Mouse (Mus musculus) right cerebral cortex, adult 18-20 months (tissue): ENCODE measurements around the gene Usf1.
A peak's percentile ranks its signal among the peaks of the same experiment; 100 is the strongest.

Source experiments
- DNase-seq: peaks from one replicate; pipeline ENCODE4 v3.0.0; 2022; ENCODE audit warnings: mixed read lengths

The Usf1 gene

DNA sequence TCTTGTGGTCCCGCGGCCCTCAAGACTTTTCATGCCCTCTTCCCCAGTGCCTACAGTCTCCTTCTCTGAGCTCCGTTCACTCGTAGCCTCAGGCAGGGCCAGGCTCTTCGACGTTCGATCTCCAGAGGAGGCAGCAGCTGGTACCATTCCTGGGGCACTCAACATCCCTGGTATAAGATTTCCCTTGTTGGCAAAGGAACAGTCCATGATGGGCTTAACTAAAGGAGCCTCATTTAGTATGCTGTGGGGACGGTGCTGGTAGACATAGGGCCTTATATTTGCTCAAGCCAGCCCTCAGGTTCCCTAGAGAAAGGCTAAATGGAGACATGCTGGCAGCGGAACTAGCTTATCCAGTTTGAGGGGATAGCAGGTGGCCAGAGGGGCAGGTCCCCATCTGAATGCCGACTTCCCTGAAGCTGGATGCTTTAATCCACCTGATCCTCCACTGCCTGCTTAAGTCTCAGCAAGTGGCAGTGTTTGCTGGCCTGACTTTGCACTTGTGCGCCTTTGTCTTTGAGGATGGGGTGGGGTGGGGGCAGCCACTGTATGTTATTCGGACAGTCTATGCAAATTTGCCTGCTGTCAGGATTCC lies 8.3 kb downstream of the Usf1 start:
- DNase-seq = no peak

- no peak for DNase-seq
These were observed 8.8 kb downstream of the Usf1 start for GRCm38 (mm10) chr1:171419905-171420304.

DNA sequence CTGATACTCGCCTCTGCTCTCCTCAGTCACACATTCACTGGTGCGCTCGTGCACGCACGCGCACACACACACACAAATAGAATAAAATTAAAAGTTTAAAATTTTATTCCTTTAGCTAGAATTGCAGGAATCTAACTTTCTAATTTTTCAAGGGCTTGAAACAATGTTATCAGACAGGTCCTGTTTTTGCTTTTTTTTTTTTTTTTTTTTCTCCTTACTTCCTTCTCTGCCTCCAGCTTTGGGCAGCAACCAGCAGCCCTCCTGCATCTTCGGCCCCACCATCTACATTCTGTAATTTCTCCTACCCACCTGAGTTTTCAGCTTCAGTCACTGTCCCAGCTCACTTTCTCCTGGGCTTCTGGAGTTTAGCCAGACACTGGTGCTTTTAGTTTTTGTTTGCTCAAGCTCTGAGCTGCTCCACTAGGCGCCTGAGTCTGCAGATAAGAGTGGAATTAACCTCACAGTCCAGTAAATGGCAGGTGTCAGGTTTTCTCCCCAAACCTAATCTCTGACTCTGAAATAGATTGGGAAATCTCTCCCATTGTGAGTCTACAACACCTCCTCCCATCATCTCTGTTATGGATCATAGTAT lies 11.5 kb downstream of the Usf1 start:
- DNase-seq = no peak

DNA sequence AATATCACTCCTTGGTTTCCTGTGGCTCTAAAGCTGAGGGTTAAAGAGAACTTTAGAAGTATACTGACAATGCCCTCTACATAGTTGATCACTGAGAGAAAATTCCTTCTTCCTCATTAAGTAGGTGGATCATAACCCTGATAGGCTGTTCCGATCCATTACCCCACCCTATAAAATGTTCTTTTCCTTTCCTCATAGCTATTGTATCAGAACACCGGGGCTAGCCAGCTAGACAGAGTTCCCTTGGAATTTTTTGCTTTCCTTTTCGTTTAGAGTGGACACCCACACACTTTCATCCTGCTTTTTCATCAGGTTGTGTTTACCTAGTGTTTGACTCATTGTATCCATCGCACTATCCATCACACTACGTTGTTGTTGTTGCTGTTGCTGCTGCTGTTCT lies 13.5 kb downstream of the Usf1 start:
- DNase-seq = no peak

GRCm38 (mm10) chr1:171425126-171425525 lies 14.0 kb downstream of the Usf1 start:
- DNase-seq = no peak

DNA sequence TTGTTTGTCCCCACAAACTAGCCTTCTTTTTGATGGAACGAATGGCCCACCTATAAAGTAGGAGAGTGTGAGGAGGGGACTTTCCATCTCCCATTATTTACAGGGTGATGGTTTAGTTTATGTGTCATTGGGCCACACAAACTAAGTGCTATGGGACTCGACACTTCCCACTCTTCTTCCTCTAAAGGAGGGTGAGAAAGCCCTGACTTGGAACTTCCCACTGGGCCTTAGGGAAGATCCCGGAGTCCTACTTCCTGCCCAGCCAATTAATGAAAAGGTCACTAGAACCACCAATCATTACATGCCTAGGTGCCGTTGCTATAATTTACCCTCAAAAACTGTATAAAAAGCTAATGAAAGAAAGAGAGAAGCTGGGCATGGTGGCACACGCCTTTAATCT lies 21.0 kb downstream of the Usf1 start:
- DNase-seq = no peak

- DNase-seq = no peak
These were observed 24.2 kb downstream of the Usf1 start for GRCm38 (mm10) chr1:171435288-171435814.

GRCm38 (mm10) chr1:171435974-171436373 lies 24.9 kb downstream of the Usf1 start:
- no peak for DNase-seq

GRCm38 (mm10) chr1:171437264-171438013 lies 26.3 kb downstream of the Usf1 start, which contains the start of gene F11r:
F11r (plus strand) TSS chr1:171437535.
- peak; percentile 18 for DNase-seq

GRCm38 (mm10) chr1:171438014-171438670 lies 27.0 kb downstream of the Usf1 start:
- DNase-seq = no peak

GRCm38 (mm10) chr1:171439072-171439471 lies 28.0 kb downstream of the Usf1 start:
- no peak for DNase-seq

- no peak for DNase-seq
These were observed 29.1 kb downstream of the Usf1 start for GRCm38 (mm10) chr1:171440025-171440725.

DNA sequence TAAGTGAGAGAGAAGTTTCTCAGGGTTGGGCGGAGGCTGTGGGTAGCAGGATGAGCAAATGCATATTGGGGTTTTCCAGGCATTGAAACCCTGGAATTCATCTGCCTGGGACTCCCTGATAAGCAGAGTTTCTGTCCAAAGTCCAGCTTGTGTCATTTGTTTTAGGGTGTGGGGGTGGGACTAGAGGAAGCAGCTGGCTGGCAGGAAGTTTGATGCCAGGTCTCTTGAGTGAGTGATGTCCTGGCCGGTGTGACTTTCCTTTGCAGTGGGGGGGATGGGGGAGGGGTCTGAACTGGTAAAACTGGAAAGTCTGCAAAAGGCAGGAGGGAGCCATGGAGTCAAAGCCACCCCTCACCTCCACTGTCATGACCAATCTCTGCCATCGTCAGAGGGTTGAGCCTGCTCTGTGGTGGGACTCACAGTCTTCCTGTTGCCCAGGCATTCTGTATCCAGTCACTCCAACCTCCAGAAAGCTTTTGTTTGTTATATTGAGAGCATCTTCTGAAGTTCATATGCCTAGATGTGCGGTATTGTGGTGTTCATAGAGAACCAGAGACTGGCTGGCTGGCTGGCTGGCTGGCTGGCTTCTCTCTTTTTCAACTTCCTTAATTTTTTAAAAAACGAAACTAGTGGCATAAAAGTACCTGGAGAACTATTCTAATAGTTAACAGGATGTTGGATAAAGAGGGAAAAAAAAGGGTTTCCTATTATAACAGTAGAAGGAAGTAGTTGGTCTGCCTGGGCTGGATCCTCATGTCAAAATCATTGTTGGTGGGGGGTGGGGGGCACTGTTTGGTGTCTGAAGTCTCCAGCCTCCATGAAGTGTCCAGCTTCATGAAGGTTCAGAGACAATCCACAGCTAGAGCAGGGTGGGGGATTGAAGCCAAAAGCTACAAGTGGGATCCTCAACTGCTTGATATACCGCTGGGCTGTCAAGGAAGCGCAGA lies 30.6 kb downstream of the Usf1 start:
- DNase-seq = no peak

GRCm38 (mm10) chr1:171442413-171442760 lies 31.3 kb downstream of the Usf1 start:
- DNase-seq = no peak

- no peak for DNase-seq
These were observed 33.9 kb downstream of the Usf1 start for GRCm38 (mm10) chr1:171445050-171445449.

DNA sequence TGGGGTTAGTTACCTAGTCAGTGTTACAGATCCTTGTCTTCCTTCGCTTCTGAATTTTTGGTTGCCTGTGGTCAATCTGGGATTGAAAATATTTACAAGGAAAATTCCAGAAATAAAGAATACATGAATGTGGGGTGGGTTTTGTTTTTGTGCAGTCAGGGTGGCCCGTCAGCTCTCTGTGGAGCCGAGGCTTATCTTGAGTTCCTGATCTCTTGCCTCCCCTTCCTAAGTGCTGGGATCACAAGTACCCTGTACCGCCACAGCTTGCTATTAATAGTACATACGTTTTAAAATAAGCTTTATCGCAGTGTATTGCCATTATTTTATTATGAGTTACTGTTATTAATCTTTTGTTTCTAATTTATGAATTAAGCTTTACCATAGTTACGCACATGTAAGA lies 35.7 kb downstream of the Usf1 start:
- DNase-seq = no peak

GRCm38 (mm10) chr1:171447692-171448091 lies 36.6 kb downstream of the Usf1 start:
- no peak for DNase-seq

DNA sequence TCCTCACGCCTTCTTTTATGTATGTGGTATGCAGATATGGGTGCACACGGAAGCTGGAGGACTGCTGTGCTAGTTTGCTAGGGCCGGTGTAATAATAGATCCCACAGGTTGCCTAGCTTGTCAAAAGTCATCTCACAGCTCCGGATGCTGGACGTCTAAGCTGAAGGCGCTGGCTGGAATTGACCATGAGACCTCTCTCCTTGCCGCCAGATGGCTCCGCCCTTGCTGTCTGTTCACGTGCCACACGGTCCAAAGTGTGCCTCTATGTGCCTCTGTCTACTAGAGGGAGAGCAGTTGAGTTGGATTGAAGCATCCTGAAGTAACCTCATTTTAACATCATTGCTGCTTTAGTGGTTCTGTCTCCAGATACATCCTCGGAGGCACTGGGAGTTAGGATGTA lies 38.9 kb downstream of the Usf1 start:
- DNase-seq = no peak

GRCm38 (mm10) chr1:171451001-171451400 lies 39.9 kb downstream of the Usf1 start:
- DNase-seq = no peak

DNA sequence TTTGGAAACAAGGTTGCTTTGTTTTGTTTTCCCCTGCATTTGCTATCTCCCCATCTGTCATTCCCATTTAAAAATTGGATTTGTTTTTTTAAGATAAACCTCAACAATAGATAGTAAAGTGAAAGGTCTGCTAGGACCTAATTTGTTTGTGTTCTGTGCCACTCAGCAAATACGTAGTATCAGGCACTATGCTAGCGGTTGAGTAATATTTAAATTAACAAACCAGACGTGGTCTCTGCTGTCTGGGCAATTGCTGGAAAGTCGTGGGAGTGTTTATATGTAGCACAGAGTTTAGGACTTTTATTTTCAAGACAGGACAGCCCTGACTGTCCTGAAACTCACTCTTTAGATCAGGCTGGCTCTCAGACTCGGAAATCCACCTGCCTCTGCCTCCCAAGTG lies 41.4 kb downstream of the Usf1 start:
- no peak for DNase-seq

GRCm38 (mm10) chr1:171452923-171453322 lies 41.8 kb downstream of the Usf1 start:
- DNase-seq = no peak

GRCm38 (mm10) chr1:171454926-171455325 lies 43.8 kb downstream of the Usf1 start:
- no peak for DNase-seq
